Mouse (Mus musculus) stomach, postnatal 0 days (tissue): ENCODE results near the gene Dand5. TPM values are rescaled to one million over a fixed set of nuclear protein-coding genes. Genes with fewer than 3 reads are reported as not detected.

Experiments
- ATAC-seq: fragments of 200-750 bp; cut with Nextera tagmentation; 2 replicates; pipeline ENCODE4 v1.8.0; 2017; ENCODE audit not compliant: low FRiP score, low TSS enrichment
- DNase-seq: peaks from one replicate; pipeline ENCODE4 v3.0.0-alpha.2; 2016; ENCODE audit warnings: low spot score
- H3K27ac ChIP-seq: fragments of 300-500 bp; sonication (generic); replicated peaks from 2 replicates; pipeline ENCODE4 v1.5.1; 2014; ENCODE audit warnings: mild to moderate bottlenecking, control low read depth
- H3K27me3 ChIP-seq: fragments of 300-500 bp; sonication (generic); 2 replicates; pipeline ENCODE4 v1.6.1; 2014; ENCODE audit warnings: low read length; ENCODE audit not compliant: control insufficient read depth, insufficient read depth
- H3K36me3 ChIP-seq: fragments of 300-500 bp; sonication (generic); 2 replicates; pipeline ENCODE4 v1.6.1; 2014; ENCODE audit warnings: low read length, mixed read lengths; ENCODE audit not compliant: control insufficient read depth, insufficient read depth
- H3K4me1 ChIP-seq: fragments of 300-500 bp; sonication (generic); replicated peaks from 2 replicates; pipeline ENCODE4 v1.6.1; 2014; ENCODE audit warnings: antibody characterized with exemption; ENCODE audit not compliant: control insufficient read depth, insufficient read depth
- H3K4me2 ChIP-seq: fragments of 300-500 bp; sonication (generic); replicated peaks from 2 replicates; pipeline ENCODE4 v1.6.1; 2014; ENCODE audit warnings: low read depth, mild to moderate bottlenecking, control low read depth, moderate library complexity
- H3K4me3 ChIP-seq: fragments of 300-500 bp; sonication (generic); 2 replicates; pipeline ENCODE4 v1.5.1; 2014; ENCODE audit warnings: low read depth, low read length, control low read depth
- H3K9ac ChIP-seq: fragments of 300-500 bp; sonication (generic); 2 replicates; pipeline ENCODE4 v1.6.1; 2014; ENCODE audit warnings: mild to moderate bottlenecking, low read length, control low read depth, mixed read lengths
- H3K9me3 ChIP-seq: fragments of 300-500 bp; sonication (generic); 2 replicates; pipeline ENCODE4 v1.6.1; 2016; ENCODE audit warnings: low read length; ENCODE audit not compliant: control insufficient read depth
- CTCF ChIP-seq: IDR thresholded peaks from 2 replicates; pipeline ENCODE4 v1.5.1; 2016; ENCODE audit warnings: antibody characterized with exemption, low read depth, mild to moderate bottlenecking, moderate library complexity
- EP300 ChIP-seq: optimal IDR thresholded peaks from 2 replicates; pipeline ENCODE3; 2016; ENCODE audit warnings: antibody characterized with exemption
- WGBS: fragments of 180-500 bp; shearing (Covaris S2); extraction: QIAGEN DNeasy Blood & Tissue Kit; methylation state at CpG from one replicate; pipeline ENCODE4 v1.1.7; 2014; 5-methylcytosine and 5-hydroxymethylcytosine counted together
- polyA plus RNA-seq: library from polyadenylated mRNA; unstranded; fragments of >200 nt; fragmentation: Nextera tagmentation; extraction: Ambion mirVana; gene quantifications from 2 replicates; pipeline ENCODE4 v1.2.1, GENCODE M21; 2015

Dand5 gene
- polyA plus RNA-seq, 1 experiment from 2014 or later = 3.3 TPM

GRCm38 (mm10) chr8:84810896-84811295, 11.7 kb downstream of the Dand5 start:
- no peak for TF ChIP-seq EP300
- peak; percentile 85 for TF ChIP-seq CTCF
- WGBS = under 1% methylated on average over 31 of the region's 32 CpGs
- DNase-seq = peak; percentile 95
- Histone ChIP-seq H3K4me3 (peak overlapping the region; percentile 37), H3K4me2 (peak overlapping the region; percentile 62), H3K27me3 (no peaks in the 10 kb centered on the region), H3K27ac (no peak overlapping the region), H3K4me1 (peaks cover 2% of the 10 kb centered on the region; the same call in 1 of the 2 replicates), H3K36me3 (no peaks in the 10 kb centered on the region), H3K9ac (peak overlapping the region; percentile 23; the same call in 1 of the 2 replicates), H3K9me3 (no peaks in the 10 kb centered on the region)
- ATAC-seq = peak; percentile 84

GRCm38 (mm10) chr8:84809941-84810280, 12.7 kb downstream of the Dand5 start:
- Histone ChIP-seq H3K9ac (no peak overlapping the region), H3K27ac (no peak overlapping the region), H3K27me3 (no peaks in the 10 kb centered on the region), H3K4me3 (no peak overlapping the region), H3K4me2 (no peak overlapping the region), H3K4me1 (no peaks in the 10 kb centered on the region), H3K36me3 (no peaks in the 10 kb centered on the region), H3K9me3 (no peaks in the 10 kb centered on the region)
- ATAC-seq (no peak), DNase-seq (no peak)
- 82% methylated on average over 5 of the region's 5 CpGs for WGBS
- TF ChIP-seq EP300 = no peak
- TF ChIP-seq CTCF = no peak

- no peaks in the 10 kb centered on the region for H3K9me3 ChIP-seq
- H3K27me3 ChIP-seq = no peaks in the 10 kb centered on the region
- H3K4me2 ChIP-seq = no peak overlapping the region
- no peak for DNase-seq
- H3K4me1 ChIP-seq = no peaks in the 10 kb centered on the region
- no peak overlapping the region for H3K27ac ChIP-seq
- TF ChIP-seq CTCF = no peak
- TF ChIP-seq EP300 = no peak
- H3K36me3 ChIP-seq = no peaks in the 10 kb centered on the region
- ATAC-seq = no peak
- H3K4me3 ChIP-seq = no peak overlapping the region
- H3K9ac ChIP-seq = no peak overlapping the region
- WGBS = 73% methylated on average over 12 of the region's 12 CpGs
Measured at GRCm38 (mm10) chr8:84809109-84809940, 13.3 kb downstream of the Dand5 start.

GRCm38 (mm10) chr8:84806031-84806430, 16.6 kb downstream of the Dand5 start:
- TF ChIP-seq CTCF (peak; percentile 40; the same call in 1 of the 2 replicates), EP300 (no peak)
- Histone ChIP-seq H3K4me3 (no peak overlapping the region), H3K36me3 (no peaks in the 10 kb centered on the region), H3K27ac (no peak overlapping the region), H3K9me3 (no peaks in the 10 kb centered on the region), H3K4me2 (no peak overlapping the region), H3K27me3 (no peaks in the 10 kb centered on the region), H3K4me1 (no peaks in the 10 kb centered on the region), H3K9ac (no peak overlapping the region)
- no peak for DNase-seq
- WGBS = 95% methylated on average over 5 of the region's 5 CpGs
- ATAC-seq = no peak

GRCm38 (mm10) chr8:84799999-84800831, 22.4 kb downstream of the Dand5 start, which contains the start of gene Nfix:
Gene Nfix (minus strand): TSS chr8:84800344.
- peaks cover 5% of the 10 kb centered on the region for H3K4me1 ChIP-seq
- DNase-seq = peak; percentile 83
- H3K9ac ChIP-seq = peak within 1 kb of the TSS; percentile 97

More at GRCm38 (mm10) chr8:84799999-84800831, 22.4 kb downstream of the Dand5 start, which contains the start of gene Nfix:
- Histone ChIP-seq H3K27me3 (no peaks in the 10 kb centered on the region), H3K4me2 (peak within 1 kb of the TSS; percentile 76), H3K36me3 (no peaks in the 10 kb centered on the region; the same call in 1 of the 2 replicates), H3K9me3 (no peaks in the 10 kb centered on the region), H3K4me3 (peak within 1 kb of the TSS; percentile 62), H3K27ac (peak within 1 kb of the TSS; percentile 97)
- 2% methylated on average over 54 of the region's 125 CpGs for WGBS
- TF ChIP-seq CTCF (no peak; the same call in 1 of the 2 replicates), EP300 (no peak)
- peak; percentile 52 for ATAC-seq
